Mouse (Mus musculus) heart, embryonic 12.5 days (tissue): ENCODE measurements at regions not wholly inside any gene's neighbourhood (a gene's known extent, or its start where the extent isn't known, plus 50 kb on each side); places are given as distances from the start of the nearest gene placed in this dataset.

ENCODE experiments used
- ATAC-seq: fragments of 200-750 bp; cut with Nextera tagmentation; 2 replicates; pipeline ENCODE4 v1.8.0; 2017; ENCODE audit warnings: moderate TSS enrichment, moderate library complexity; ENCODE audit not compliant: insufficient number of reproducible peaks, low FRiP score
- H3K27ac ChIP-seq: fragments of 300-500 bp; sonication (generic); 2 replicates; pipeline ENCODE4 v1.5.1; 2016; ENCODE audit warnings: mild to moderate bottlenecking, moderate library complexity; ENCODE audit not compliant: poor library complexity, severe bottlenecking
- H3K27me3 ChIP-seq: fragments of 300-500 bp; sonication (generic); replicated peaks from 2 replicates; pipeline ENCODE4 v1.6.1; 2016; ENCODE audit warnings: mild to moderate bottlenecking, moderate library complexity
- H3K36me3 ChIP-seq: fragments of 300-500 bp; sonication (generic); 2 replicates; pipeline ENCODE4 v1.6.1; 2016; ENCODE audit warnings: mild to moderate bottlenecking, moderate library complexity
- H3K4me1 ChIP-seq: fragments of 300-500 bp; sonication (generic); replicated peaks from 2 replicates; pipeline ENCODE4 v1.6.1; 2016; ENCODE audit warnings: mild to moderate bottlenecking
- H3K4me2 ChIP-seq: fragments of 300-500 bp; sonication (generic); 2 replicates; pipeline ENCODE4 v1.6.1; 2016; ENCODE audit warnings: mild to moderate bottlenecking, moderate library complexity
- H3K4me3 ChIP-seq: fragments of 300-500 bp; sonication (generic); 2 replicates; pipeline ENCODE4 v1.5.1; 2016; ENCODE audit warnings: mild to moderate bottlenecking
- H3K9ac ChIP-seq: fragments of 300-500 bp; sonication (generic); 2 replicates; pipeline ENCODE4 v1.6.1; 2016; ENCODE audit warnings: mild to moderate bottlenecking, moderate library complexity
- H3K9me3 ChIP-seq: fragments of 300-500 bp; sonication (generic); replicated peaks from 2 replicates; pipeline ENCODE4 v1.6.1; 2016; ENCODE audit warnings: mild to moderate bottlenecking, moderate library complexity
- WGBS: fragments of 180-500 bp; shearing (Covaris S2); methylation state at CpG from one replicate; pipeline ENCODE4 v1.1.7; 2016; 5-methylcytosine and 5-hydroxymethylcytosine counted together

DNA sequence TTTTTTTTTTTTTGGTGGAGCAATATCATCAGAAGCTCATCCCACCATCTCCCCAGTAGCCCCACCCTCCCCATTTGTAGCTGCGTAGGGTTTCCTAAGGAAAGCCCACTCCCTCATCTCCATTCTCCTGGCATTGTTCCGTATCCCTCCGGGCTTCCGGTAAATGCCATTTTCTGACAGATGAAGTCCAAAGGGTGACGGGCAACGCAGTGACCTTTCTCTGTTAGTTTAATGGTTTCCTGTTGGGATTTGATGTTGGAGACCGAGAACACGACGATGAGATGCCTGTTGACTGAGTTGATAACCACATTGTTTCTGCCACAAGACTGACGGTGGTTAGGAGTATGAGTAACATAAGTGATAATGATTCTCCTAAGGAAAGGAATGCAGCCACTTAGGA, 143.6 kb upstream of the Opcml start:
- H3K9me3 ChIP-seq, result no peaks in the 10 kb centered on the region
- no peak overlapping the region for H3K9ac ChIP-seq
- ATAC-seq, result no peak
- WGBS, result 48% methylated on average over 10 of the region's 10 CpGs
- no peak overlapping the region for H3K27ac ChIP-seq
- no peak overlapping the region for H3K4me2 ChIP-seq
- no peak overlapping the region for H3K4me3 ChIP-seq
- no peaks in the 10 kb centered on the region for H3K27me3 ChIP-seq
- H3K36me3 ChIP-seq, result no peaks in the 10 kb centered on the region
- peaks cover 8% of the 10 kb centered on the region; the same call in 1 of the 2 replicates for H3K4me1 ChIP-seq

DNA sequence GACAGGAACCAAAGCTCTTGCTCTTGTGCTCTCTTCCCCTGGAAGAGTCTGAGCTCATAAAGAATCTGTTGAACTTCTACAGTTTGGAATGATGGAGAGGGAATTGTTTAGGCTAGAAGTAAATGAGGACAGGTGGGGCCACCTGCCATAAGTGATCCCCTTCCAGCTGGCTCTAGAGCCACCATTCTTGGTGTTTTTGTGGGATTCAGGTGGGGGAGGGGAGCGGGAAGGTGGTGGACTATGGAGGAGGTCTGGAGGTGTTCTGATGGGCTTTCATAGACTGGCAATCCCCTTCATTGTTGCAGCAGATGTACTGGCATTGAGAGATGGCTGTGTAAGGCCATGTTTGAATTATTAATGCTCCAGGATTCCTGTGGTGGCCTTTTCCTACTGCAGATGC, 132.6 kb upstream of the Opcml start:
- no peak for ATAC-seq
- H3K9me3 ChIP-seq, result no peaks in the 10 kb centered on the region
- no peak overlapping the region for H3K27ac ChIP-seq
- H3K4me2 ChIP-seq, result no peak overlapping the region
- H3K9ac ChIP-seq, result no peak overlapping the region
- H3K27me3 ChIP-seq, result no peaks in the 10 kb centered on the region
- no peak overlapping the region for H3K4me3 ChIP-seq
- H3K4me1 ChIP-seq, result no peaks in the 10 kb centered on the region
- 82% methylated on average over 1 of the region's 1 CpGs for WGBS
- H3K36me3 ChIP-seq, result no peaks in the 10 kb centered on the region

DNA sequence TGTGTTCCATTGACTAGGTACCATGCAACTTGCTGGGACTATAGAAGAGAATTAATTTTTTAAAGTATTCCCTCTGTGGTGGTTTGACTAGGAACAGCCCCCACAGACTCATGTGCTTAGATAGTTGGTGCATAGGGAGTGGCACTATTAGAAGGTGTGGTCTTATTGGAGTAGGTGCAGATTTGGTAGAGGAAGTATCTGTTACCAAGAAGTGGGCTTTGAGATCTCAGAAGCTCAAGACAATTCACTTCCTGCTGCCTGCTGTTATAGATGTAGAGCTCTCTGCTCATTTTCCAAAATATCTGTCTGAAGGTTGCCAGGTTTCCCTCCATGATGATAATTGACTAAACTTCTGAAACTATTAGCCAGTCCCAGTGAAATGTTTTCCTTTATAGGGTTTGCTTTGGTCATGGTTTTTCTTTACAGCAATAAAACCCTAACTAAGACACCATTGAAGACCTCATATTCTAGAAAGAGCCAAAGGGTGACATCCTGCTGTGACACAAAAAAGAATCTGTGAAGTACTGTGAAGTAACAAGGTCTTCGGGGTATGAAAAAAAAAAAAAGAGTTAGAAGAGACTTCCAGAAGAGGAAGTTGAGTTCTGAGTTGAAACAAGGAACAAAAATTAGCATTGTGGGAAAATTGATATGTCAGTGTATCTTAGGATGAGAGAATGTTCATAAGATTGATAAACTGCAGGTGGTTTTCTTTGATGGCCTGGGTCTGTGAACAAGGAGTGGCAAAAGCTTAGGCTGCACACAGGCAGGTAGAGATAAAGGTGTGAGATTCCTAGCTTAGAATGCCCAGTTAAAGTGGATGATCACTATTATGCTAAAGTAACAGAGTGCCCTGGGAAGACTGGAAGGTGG, 128.9 kb upstream of the Opcml start:
- Histone ChIP-seq H3K4me2 (no peak overlapping the region), H3K4me3 (no peak overlapping the region)
- WGBS, result 65% methylated on average over 1 of the region's 1 CpGs

DNA sequence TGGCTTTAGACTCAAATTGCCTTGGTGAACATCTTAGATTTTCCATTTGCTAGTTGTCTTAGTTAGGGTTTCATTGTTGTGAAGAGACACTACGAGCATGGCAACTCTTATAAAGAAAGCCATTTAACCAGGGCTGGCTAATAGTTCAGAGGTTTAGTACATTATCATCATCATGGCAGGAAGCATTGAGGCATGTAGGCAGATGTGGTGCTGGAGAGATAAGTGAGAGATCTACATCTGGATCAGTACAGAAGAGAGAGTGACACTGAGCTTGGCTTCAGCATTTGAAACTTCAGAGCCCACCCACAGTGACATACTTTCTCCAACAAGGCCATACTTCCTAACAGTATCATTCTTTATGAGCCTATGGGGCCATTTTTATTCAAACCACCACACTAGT, 127.3 kb upstream of the Opcml start:
- no peak for ATAC-seq
- no peak overlapping the region for H3K4me3 ChIP-seq
- 89% methylated on average over 1 of the region's 1 CpGs for WGBS

More for the DNA sequence above, 128.9 kb upstream of the Opcml start:
- Histone ChIP-seq H3K9me3 (no peaks in the 10 kb centered on the region; the same call in 1 of the 2 replicates), H3K4me1 (peaks cover 6% of the 10 kb centered on the region), H3K27me3 (no peaks in the 10 kb centered on the region), H3K9ac (no peak overlapping the region), H3K27ac (no peak overlapping the region), H3K36me3 (no peaks in the 10 kb centered on the region)
- no peak for ATAC-seq

DNA sequence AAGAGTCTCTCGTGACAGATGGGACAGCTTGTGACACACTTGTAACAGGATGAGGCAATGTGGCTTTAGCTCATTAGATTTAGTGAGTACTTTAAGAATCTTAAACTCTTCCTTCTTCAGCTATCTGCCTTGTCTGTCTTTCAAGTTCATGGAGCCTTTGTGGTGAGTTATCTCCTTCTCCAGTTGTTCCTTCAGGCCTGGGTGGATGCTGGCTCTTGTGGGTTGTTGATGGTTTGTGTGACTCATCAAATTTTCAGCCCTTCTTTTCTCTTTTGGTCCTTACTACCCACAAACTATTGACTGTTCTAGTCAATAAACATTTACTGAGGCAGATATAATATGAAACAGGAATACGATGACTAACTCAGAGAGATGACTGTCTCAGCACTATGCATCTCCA, 124.9 kb upstream of the Opcml start:
- Histone ChIP-seq H3K36me3 (no peaks in the 10 kb centered on the region), H3K27ac (no peak overlapping the region), H3K9ac (no peak overlapping the region), H3K4me2 (no peak overlapping the region), H3K4me3 (no peak overlapping the region), H3K4me1 (peaks cover 6% of the 10 kb centered on the region), H3K9me3 (no peaks in the 10 kb centered on the region; the same call in 1 of the 2 replicates), H3K27me3 (no peaks in the 10 kb centered on the region)
- 77% methylated on average over 2 of the region's 2 CpGs for WGBS
- peak; percentile 53; the same call in 1 of the 2 replicates for ATAC-seq

More for the DNA sequence above, 127.3 kb upstream of the Opcml start:
- no peaks in the 10 kb centered on the region; the same call in 1 of the 2 replicates for H3K9me3 ChIP-seq
- H3K4me2 ChIP-seq, result no peak overlapping the region
- H3K9ac ChIP-seq, result no peak overlapping the region
- no peaks in the 10 kb centered on the region for H3K27me3 ChIP-seq
- no peak overlapping the region for H3K27ac ChIP-seq
- H3K36me3 ChIP-seq, result no peaks in the 10 kb centered on the region
- H3K4me1 ChIP-seq, result peaks cover 6% of the 10 kb centered on the region

DNA sequence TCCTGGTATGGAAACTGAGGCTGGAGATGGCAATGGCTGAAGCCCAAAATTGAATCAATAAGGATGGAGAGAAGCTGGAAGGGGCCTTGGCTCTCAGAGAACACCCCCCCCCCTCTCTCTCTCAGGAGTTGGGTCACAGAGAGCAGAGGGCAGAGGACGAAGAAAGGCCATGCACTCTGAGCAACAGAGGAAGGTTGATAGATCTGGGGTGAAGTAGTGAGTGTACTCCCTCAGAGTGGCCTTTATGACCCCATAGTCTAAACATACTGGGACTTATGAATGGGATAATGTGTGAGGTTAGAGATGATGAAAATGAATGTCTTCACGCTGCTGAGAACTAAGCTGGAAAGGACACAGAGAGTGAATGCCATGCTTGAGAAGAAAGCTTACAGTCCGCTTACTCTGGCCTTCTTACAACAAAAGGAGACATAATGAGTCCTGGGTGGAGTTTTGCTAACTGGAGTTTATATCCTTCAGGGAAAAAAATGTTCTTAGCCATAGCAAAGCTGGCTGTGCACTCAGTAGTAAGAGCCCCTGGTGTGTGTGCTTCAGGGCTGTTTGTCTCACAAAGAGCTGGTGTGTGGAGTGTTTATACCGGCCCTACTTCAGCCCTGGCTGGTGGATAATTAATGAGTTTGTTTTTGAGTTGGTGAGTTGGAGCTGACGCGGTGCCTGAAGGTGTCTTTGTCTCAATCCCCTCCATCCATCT, 120.4 kb upstream of the Opcml start:
- H3K4me2 ChIP-seq, result no peak overlapping the region
- ATAC-seq, result no peak
- 76% methylated on average over 6 of the region's 6 CpGs for WGBS
- peaks cover 6% of the 10 kb centered on the region for H3K4me1 ChIP-seq
- H3K27me3 ChIP-seq, result no peaks in the 10 kb centered on the region
- no peaks in the 10 kb centered on the region for H3K9me3 ChIP-seq
- no peak overlapping the region for H3K9ac ChIP-seq
- H3K4me3 ChIP-seq, result no peak overlapping the region
- H3K27ac ChIP-seq, result no peak overlapping the region
- H3K36me3 ChIP-seq, result no peaks in the 10 kb centered on the region

DNA sequence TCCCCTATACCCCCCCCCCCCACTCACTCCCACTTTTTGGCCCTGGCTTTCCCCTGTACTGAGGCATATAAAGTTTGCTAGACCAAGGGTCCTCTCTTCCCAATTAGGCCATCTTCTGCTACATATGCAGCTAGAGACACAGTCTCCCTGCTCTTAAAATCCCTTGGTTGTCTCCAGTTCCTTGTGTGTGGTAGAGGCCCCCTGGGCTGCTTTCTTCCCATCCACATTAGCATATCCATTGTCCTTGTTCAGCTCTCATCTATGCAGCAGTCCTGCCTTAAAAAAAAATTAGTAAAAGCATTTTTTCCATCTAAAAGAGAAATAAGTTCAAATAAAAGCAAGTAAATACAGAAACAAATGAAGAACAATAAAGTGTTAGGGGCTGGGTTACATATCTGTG, 105.2 kb upstream of the Opcml start:
- Histone ChIP-seq H3K4me3 (no peak overlapping the region), H3K4me1 (no peaks in the 10 kb centered on the region), H3K27ac (no peak overlapping the region), H3K27me3 (no peaks in the 10 kb centered on the region), H3K9me3 (no peaks in the 10 kb centered on the region; the same call in 1 of the 2 replicates), H3K36me3 (no peaks in the 10 kb centered on the region), H3K4me2 (no peak overlapping the region), H3K9ac (no peak overlapping the region)
- ATAC-seq, result no peak

DNA sequence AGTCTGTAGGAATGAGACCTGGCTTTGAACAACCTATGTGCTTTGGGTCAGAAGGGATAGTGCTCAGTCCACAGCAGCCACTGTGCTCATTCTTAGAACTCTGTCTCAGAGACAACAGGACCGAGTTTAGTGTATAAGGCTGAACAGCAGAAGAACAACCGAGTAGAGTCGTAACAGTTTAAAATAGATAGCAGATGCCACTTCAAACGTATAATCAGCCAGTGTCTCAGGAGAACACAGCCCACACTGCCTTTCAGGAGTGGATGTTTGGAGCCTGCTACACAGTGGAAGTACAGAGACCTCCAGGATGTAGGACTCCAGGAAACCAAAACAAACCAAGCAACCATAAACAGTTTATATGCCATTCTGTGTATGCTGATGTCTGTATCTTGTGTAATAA, 99.0 kb upstream of the Opcml start:
- Histone ChIP-seq H3K4me3 (no peak overlapping the region), H3K9ac (no peak overlapping the region), H3K27ac (no peak overlapping the region), H3K9me3 (no peaks in the 10 kb centered on the region; the same call in 1 of the 2 replicates), H3K4me2 (no peak overlapping the region), H3K27me3 (no peaks in the 10 kb centered on the region), H3K36me3 (no peaks in the 10 kb centered on the region), H3K4me1 (peaks cover 5% of the 10 kb centered on the region; the same call in 1 of the 2 replicates)
- WGBS, result 66% methylated on average over 4 of the region's 4 CpGs
- no peak for ATAC-seq

DNA sequence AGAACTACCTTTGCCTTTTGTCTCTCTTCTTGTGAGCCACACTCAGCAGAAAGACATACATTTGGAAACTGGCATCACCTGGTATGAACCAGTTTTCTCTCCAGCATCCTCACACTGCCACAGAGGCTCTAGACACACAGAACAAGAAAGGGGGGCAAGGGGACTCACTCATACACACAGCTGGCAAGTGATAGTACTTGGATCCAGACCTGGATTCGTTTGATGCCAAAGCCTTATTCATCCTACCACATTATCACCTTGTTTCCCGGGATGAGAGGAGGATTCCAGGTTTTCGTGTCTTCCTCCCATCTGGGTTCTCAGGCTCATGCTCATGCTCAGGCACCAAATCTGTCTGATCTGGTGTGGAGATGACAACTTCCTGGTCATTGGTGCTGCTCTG, 97.8 kb upstream of the Opcml start:
- ATAC-seq, result no peak
- 77% methylated on average over 3 of the region's 3 CpGs for WGBS
- H3K4me1 ChIP-seq, result peaks cover 5% of the 10 kb centered on the region; the same call in 1 of the 2 replicates
- no peak overlapping the region for H3K9ac ChIP-seq
- H3K4me2 ChIP-seq, result no peak overlapping the region
- no peak overlapping the region for H3K4me3 ChIP-seq
- no peak overlapping the region for H3K27ac ChIP-seq
- H3K36me3 ChIP-seq, result no peaks in the 10 kb centered on the region
- no peaks in the 10 kb centered on the region for H3K9me3 ChIP-seq
- no peaks in the 10 kb centered on the region for H3K27me3 ChIP-seq

DNA sequence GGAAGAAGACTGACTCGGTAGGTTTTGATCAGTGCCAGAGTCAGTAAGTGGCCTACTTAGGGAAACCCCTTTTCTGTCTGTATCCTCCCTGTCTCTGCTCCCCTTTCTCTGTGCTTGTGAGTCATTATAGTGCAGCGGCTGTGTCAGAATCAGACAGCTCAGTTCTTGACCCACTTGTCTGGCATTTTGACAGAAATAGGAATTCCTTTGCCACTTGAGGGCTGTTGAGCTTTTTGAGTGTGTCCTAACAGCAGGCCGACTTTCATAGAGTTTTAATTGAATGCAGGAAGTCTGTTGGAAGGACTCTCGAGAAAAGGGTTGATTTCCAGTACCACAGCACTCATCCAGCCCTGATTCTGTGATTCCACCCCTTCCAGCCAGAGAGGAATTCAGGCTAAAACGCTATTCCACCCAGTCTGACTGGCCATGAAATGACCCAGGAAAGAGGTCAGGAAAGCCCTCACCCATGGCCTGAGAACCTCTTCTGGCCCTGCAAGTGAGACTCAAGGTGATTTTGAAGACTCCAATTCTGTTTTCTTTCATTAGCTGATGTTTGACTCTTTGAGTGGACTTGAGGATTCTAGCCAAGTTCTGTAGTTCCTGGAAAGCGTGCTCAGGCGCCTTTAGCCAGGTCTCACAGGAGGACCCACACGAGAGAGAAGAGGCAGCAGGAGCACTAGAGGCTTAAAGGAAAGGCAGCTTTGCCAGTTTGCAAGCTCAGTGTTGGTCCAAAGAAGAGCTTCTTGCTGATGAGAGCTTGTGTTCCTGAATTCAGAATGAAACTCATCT, 95.6 kb upstream of the Opcml start:
- WGBS, result 64% methylated on average over 8 of the region's 8 CpGs
- H3K4me1 ChIP-seq, result peaks cover 6% of the 10 kb centered on the region; the same call in 1 of the 2 replicates
- no peaks in the 10 kb centered on the region for H3K9me3 ChIP-seq
- H3K4me2 ChIP-seq, result no peak overlapping the region
- ATAC-seq, result no peak
- H3K27me3 ChIP-seq, result no peaks in the 10 kb centered on the region
- H3K9ac ChIP-seq, result no peak overlapping the region
- H3K27ac ChIP-seq, result no peak overlapping the region
- H3K4me3 ChIP-seq, result no peak overlapping the region
- H3K36me3 ChIP-seq, result no peaks in the 10 kb centered on the region

DNA sequence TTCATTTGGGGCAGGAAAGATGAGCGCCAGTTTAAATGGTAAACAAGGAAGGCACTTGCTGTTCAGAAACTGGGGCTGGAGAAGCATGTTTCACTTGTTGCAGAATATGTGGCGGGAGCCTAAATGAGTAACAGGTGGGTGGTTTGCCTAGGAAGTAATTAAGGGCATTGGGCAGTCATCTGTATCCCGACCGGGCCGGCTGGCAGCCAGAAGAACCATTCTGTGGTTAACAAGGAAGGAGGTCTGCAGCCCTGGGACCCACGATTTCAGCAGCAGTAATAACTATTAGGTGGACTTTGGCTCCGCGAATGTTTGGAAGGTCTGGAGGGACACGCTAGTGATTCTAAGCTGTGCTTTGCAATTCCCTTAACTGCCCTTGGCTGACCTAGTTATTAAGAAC, 89.0 kb upstream of the Opcml start:
- ATAC-seq, result no peak
- no peak overlapping the region for H3K27ac ChIP-seq
- 87% methylated on average over 9 of the region's 9 CpGs for WGBS

More for the DNA sequence above, 89.0 kb upstream of the Opcml start:
- Histone ChIP-seq H3K4me1 (0 out of 2 replicates have a peak, but pooled peaks cover 11% of the 10 kb centered on the region), H3K4me2 (no peak overlapping the region), H3K9me3 (no peaks in the 10 kb centered on the region), H3K4me3 (no peak overlapping the region), H3K9ac (no peak overlapping the region), H3K36me3 (no peaks in the 10 kb centered on the region), H3K27me3 (0 out of 2 replicates have a peak, but pooled peaks cover 13% of the 10 kb centered on the region)
